Mouse (Mus musculus) intestine, embryonic 14.5 days (tissue): Measurements from ENCODE around the gene Rab11fip4. TPM values are rescaled to one million over a fixed set of nuclear protein-coding genes. Genes with fewer than 3 reads are reported as not detected.

Experiments used
- ATAC-seq: fragments of 200-750 bp; cut with Nextera tagmentation; replicated peaks from 2 replicates; pipeline ENCODE4 v1.8.0; 2017; ENCODE audit warnings: low read depth, moderate number of reproducible peaks, moderate TSS enrichment, moderate library complexity; ENCODE audit not compliant: low FRiP score, low TSS enrichment
- DNase-seq: peaks from one replicate; pipeline ENCODE4 v3.0.0-alpha.2; 2018; ENCODE audit warnings: low spot score
- H3K27ac ChIP-seq: fragments of 300-500 bp; sonication (generic); 2 replicates; pipeline ENCODE4 v1.5.1; 2014; ENCODE audit warnings: low read depth, mild to moderate bottlenecking, control low read depth
- H3K27me3 ChIP-seq: fragments of 300-500 bp; sonication (generic); replicated peaks from 2 replicates; pipeline ENCODE4 v1.6.1; 2014; ENCODE audit warnings: low read length, control low read depth; ENCODE audit not compliant: control insufficient read depth, insufficient read depth
- H3K36me3 ChIP-seq: fragments of 300-500 bp; sonication (generic); 2 replicates; pipeline ENCODE4 v1.6.1; 2014; ENCODE audit warnings: low read length, control low read depth; ENCODE audit not compliant: control insufficient read depth, insufficient read depth
- H3K4me1 ChIP-seq: fragments of 300-500 bp; sonication (generic); replicated peaks from 2 replicates; pipeline ENCODE4 v1.6.1; 2014; ENCODE audit warnings: low read length, control low read depth, mixed read lengths; ENCODE audit not compliant: control insufficient read depth, insufficient read depth
- H3K4me2 ChIP-seq: fragments of 300-500 bp; sonication (generic); 2 replicates; pipeline ENCODE4 v1.6.1; 2014; ENCODE audit warnings: low read length
- H3K4me3 ChIP-seq: fragments of 300-500 bp; sonication (generic); 2 replicates; pipeline ENCODE4 v1.5.1; 2014; ENCODE audit warnings: low read depth, low read length, control low read depth, mixed read lengths
- H3K9ac ChIP-seq: fragments of 300-500 bp; sonication (generic); 2 replicates; pipeline ENCODE4 v1.6.1; 2014; ENCODE audit warnings: mild to moderate bottlenecking, low read length
- H3K9me3 ChIP-seq: fragments of 300-500 bp; sonication (generic); 2 replicates; pipeline ENCODE4 v1.6.1; 2016; ENCODE audit warnings: low read length, control low read depth; ENCODE audit not compliant: control insufficient read depth
- WGBS: fragments of 180-500 bp; shearing (Covaris S2); extraction: QIAGEN DNeasy Blood & Tissue Kit; methylation state at CpG from one replicate; pipeline ENCODE4 v1.1.7; 2014; 5-methylcytosine and 5-hydroxymethylcytosine counted together
- polyA plus RNA-seq: library from polyadenylated mRNA; unstranded; fragments of >200 nt; fragmentation: Nextera tagmentation; extraction: Ambion mirVana; gene quantifications from 2 replicates; pipeline ENCODE4 v1.2.1, GENCODE M21; 2014

Rab11fip4 gene
- polyA plus RNA-seq, 1 experiment from 2014 or later, result 1.5 TPM

DNA sequence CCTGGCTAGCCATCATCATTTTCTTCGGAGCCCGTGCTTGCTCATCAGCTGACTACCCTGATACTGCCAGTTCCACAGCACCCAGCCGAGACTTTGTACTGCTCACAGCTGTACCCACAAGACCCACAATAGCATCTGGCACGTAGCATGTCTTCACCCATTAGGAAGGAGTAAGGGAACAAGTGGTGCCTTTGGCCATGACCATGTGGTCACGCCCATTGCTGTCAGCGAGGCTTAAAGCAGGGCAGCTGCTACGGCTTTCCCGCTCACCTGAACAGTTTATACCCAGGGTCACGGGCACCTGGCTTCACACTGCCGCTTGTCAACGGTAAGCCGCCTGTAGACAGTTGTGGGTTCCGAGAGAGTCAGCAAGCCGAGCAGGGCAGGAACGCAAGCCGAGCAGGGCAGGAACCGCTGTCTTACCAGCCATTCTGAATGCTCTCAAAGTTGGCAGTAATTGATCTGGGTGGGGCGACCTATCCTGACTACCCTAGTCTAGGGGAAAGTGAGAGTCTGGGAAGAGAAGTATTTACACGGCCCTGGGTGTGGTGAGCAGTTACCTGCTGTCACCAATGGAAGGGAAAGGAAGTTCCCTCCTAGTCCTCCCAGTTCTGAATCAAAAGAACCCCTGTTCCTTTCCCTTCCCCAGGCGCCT lies 62.0 kb downstream of the Rab11fip4 start:
- no peak for DNase-seq
- Histone ChIP-seq H3K27me3 (no peaks in the 10 kb centered on the region), H3K4me2 (no peak overlapping the region), H3K4me1 (0 out of 2 replicates have a peak, but pooled peaks cover 6% of the 10 kb centered on the region), H3K9ac (no peak overlapping the region), H3K36me3 (no peaks in the 10 kb centered on the region), H3K9me3 (no peaks in the 10 kb centered on the region), H3K27ac (no peak overlapping the region), H3K4me3 (no peak overlapping the region)
- 74% methylated on average over 20 of the region's 20 CpGs for WGBS
- ATAC-seq, result no peak; the same call in 1 of the 2 replicates

GRCm38 (mm10) chr11:79654407-79654831 lies 63.4 kb downstream of the Rab11fip4 start:
- H3K4me2 ChIP-seq, result no peak overlapping the region
- H3K4me3 ChIP-seq, result no peak overlapping the region
- ATAC-seq (peak; percentile 69; the same call in 1 of the 2 replicates), DNase-seq (no peak)
- no peaks in the 10 kb centered on the region for H3K36me3 ChIP-seq
- no peaks in the 10 kb centered on the region for H3K27me3 ChIP-seq
- no peak overlapping the region for H3K27ac ChIP-seq
- H3K4me1 ChIP-seq, result 0 out of 2 replicates have a peak, but pooled peaks cover 6% of the 10 kb centered on the region
- WGBS, result 66% methylated on average over 4 of the region's 4 CpGs
- no peaks in the 10 kb centered on the region for H3K9me3 ChIP-seq
- no peak overlapping the region for H3K9ac ChIP-seq

GRCm38 (mm10) chr11:79655592-79655991 lies 64.6 kb downstream of the Rab11fip4 start:
- Histone ChIP-seq H3K4me3 (no peak overlapping the region), H3K27ac (no peak overlapping the region), H3K27me3 (no peaks in the 10 kb centered on the region), H3K4me2 (no peak overlapping the region), H3K36me3 (no peaks in the 10 kb centered on the region), H3K9me3 (no peaks in the 10 kb centered on the region), H3K4me1 (0 out of 2 replicates have a peak, but pooled peaks cover under 1% of the 10 kb centered on the region), H3K9ac (no peak overlapping the region)
- 86% methylated on average over 7 of the region's 7 CpGs for WGBS
- DNase-seq, result no peak
- no peak for ATAC-seq

GRCm38 (mm10) chr11:79656491-79656890 lies 65.5 kb downstream of the Rab11fip4 start:
- Histone ChIP-seq H3K9ac (no peak overlapping the region), H3K4me3 (no peak overlapping the region), H3K27me3 (no peaks in the 10 kb centered on the region), H3K27ac (no peak overlapping the region), H3K9me3 (no peaks in the 10 kb centered on the region), H3K4me1 (peaks cover 8% of the 10 kb centered on the region), H3K36me3 (no peaks in the 10 kb centered on the region), H3K4me2 (no peak overlapping the region)
- WGBS, result 78% methylated on average over 1 of the region's 1 CpGs
- ATAC-seq (no peak), DNase-seq (no peak)

DNA sequence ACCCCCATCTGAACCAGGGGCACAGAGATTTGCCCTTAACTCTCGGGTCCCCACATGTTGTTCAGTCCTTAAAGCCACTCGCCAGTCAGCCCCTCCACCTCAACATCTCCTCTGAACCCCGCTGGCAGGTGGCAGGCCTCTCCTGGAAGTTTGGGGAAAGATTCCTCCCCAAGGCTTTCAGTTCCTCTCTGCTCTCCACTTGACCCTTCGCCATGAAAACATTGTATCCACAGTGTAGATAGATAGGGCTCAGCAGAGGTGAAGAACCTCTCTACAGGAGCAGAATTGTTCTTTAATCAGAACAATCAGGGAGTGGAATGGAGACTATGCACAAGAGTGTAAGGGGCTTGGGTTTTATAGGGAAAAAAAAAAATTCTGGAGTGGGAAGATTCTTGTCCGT lies 66.0 kb downstream of the Rab11fip4 start:
- Histone ChIP-seq H3K4me1 (peaks cover 9% of the 10 kb centered on the region), H3K4me3 (no peak overlapping the region), H3K36me3 (no peaks in the 10 kb centered on the region), H3K4me2 (no peak overlapping the region), H3K9me3 (no peaks in the 10 kb centered on the region), H3K27me3 (no peaks in the 10 kb centered on the region), H3K27ac (no peak overlapping the region), H3K9ac (no peak overlapping the region)
- no peak for DNase-seq
- WGBS, result 74% methylated on average over 5 of the region's 5 CpGs
- no peak for ATAC-seq

DNA sequence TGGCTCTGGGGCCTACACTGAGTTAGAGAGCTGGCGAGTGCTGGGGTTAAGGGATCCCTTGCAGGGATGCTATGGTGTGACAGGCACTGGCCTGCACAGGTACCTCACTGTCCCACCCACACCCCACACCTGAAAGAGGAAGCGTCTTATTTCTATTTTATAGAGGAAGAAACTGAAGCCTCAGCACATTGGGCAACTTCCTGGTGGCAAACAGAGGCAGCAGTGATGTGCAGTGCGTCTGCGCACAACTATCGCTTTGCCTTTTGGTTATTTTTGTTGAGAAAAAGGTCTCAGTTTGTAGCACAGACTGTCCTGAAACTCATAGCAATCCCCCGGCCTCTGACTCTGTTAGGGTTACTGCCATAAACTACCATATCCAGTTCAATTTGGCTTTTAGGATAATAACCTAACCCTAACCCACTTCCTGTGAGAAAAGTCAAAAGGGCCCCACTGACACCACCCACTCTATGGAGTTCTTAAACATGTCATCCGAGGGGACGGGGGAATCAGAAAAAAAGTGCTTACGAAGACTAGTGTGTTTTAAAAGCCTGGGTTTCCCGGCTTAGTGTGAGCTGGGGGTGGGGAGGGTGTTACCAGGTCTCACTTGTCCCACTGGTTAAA lies 67.3 kb downstream of the Rab11fip4 start:
- Histone ChIP-seq H3K4me1 (peaks cover 9% of the 10 kb centered on the region), H3K27me3 (no peaks in the 10 kb centered on the region), H3K9ac (no peak overlapping the region), H3K36me3 (no peaks in the 10 kb centered on the region), H3K27ac (no peak overlapping the region), H3K4me3 (no peak overlapping the region), H3K9me3 (no peaks in the 10 kb centered on the region), H3K4me2 (no peak overlapping the region)
- WGBS, result 86% methylated on average over 10 of the region's 10 CpGs
- ATAC-seq, result no peak
- no peak for DNase-seq

GRCm38 (mm10) chr11:79660361-79661205 lies 69.6 kb downstream of the Rab11fip4 start:
- WGBS, result under 1% methylated on average over 66 of the region's 69 CpGs
- Histone ChIP-seq H3K4me3 (peak overlapping the region; percentile 55), H3K4me2 (peak overlapping the region; percentile 99), H3K9ac (peak overlapping the region; percentile 59), H3K4me1 (peaks cover 9% of the 10 kb centered on the region), H3K9me3 (no peaks in the 10 kb centered on the region), H3K36me3 (no peaks in the 10 kb centered on the region), H3K27ac (0 out of 2 replicates have a peak overlapping the region, but pooled peaks have one; percentile 8), H3K27me3 (no peaks in the 10 kb centered on the region)
- peak; percentile 90 for DNase-seq
- peak; percentile 91 for ATAC-seq

- no peaks in the 10 kb centered on the region for H3K27me3 ChIP-seq
- H3K9ac ChIP-seq, result no peak overlapping the region
- no peak overlapping the region for H3K27ac ChIP-seq
- H3K4me1 ChIP-seq, result peaks cover 9% of the 10 kb centered on the region
- DNase-seq (no peak), ATAC-seq (no peak)
- no peaks in the 10 kb centered on the region for H3K36me3 ChIP-seq
- H3K9me3 ChIP-seq, result no peaks in the 10 kb centered on the region
- H3K4me2 ChIP-seq, result no peak overlapping the region
- H3K4me3 ChIP-seq, result no peak overlapping the region
- WGBS, result 42% methylated on average over 6 of the region's 6 CpGs
Measured at GRCm38 (mm10) chr11:79661877-79662545, 71.0 kb downstream of the Rab11fip4 start.
